Mouse (Mus musculus): ENCODE measurements around the gene Fars2. TPM values are rescaled to one million over a fixed set of nuclear protein-coding genes. Genes with fewer than 3 reads are reported as not detected.
"Not testable (repeated sequence)": the region's sequence is repeated elsewhere in the genome, so short reads cannot be mapped to it uniquely, and the experiment has no call there.

Fars2 gene
- total RNA-seq, 4 experiments from 2014 or later, result 31.9 to 45.2 (median 36.4) TPM

- peak; percentile 48 to 59 for DNase-seq (ENCODE audit: low spot score in 2 of 2)
Measured at GRCm38 (mm10) chr13:36367712-36368491, 250.7 kb downstream of the Fars2 start.

GRCm38 (mm10) chr13:36368799-36369198 is 251.6 kb downstream of the Fars2 start:
- no peak for DNase-seq (ENCODE audit: low spot score in 2 of 2)

- DNase-seq (ENCODE audit: low spot score in 2 of 2), result no peak
Measured at GRCm38 (mm10) chr13:36369400-36369799, 252.2 kb downstream of the Fars2 start.

- DNase-seq (ENCODE audit: low spot score in 2 of 2), result no peak
Measured at GRCm38 (mm10) chr13:36383236-36383635, 266.0 kb downstream of the Fars2 start.

GRCm38 (mm10) chr13:36386074-36386473 is 268.9 kb downstream of the Fars2 start:
- DNase-seq (ENCODE audit: low spot score in 2 of 2), result no peak

- peak; percentile 23 to 26 for DNase-seq (ENCODE audit: low spot score in 2 of 2)
Measured at GRCm38 (mm10) chr13:36391936-36392335, 274.7 kb downstream of the Fars2 start.

GRCm38 (mm10) chr13:36392666-36393065 is 275.5 kb downstream of the Fars2 start:
- DNase-seq (ENCODE audit: low spot score in 2 of 2), result no peak

- no peak for DNase-seq (ENCODE audit: low spot score in 2 of 2)
Measured at GRCm38 (mm10) chr13:36401011-36401410, 283.8 kb downstream of the Fars2 start.

GRCm38 (mm10) chr13:36413276-36413675 is 296.1 kb downstream of the Fars2 start:
- DNase-seq (ENCODE audit: low spot score in 2 of 2), result no peak

GRCm38 (mm10) chr13:36415176-36415575 is 298.0 kb downstream of the Fars2 start:
- no peak for DNase-seq (ENCODE audit: low spot score in 2 of 2)

GRCm38 (mm10) chr13:36416546-36416945 is 299.3 kb downstream of the Fars2 start:
- DNase-seq (ENCODE audit: low spot score in 2 of 2), result no peak

- DNase-seq (ENCODE audit: low spot score in 2 of 2), result no peak
Measured at GRCm38 (mm10) chr13:36419357-36419756, 302.1 kb downstream of the Fars2 start.

GRCm38 (mm10) chr13:36422446-36422845 is 305.2 kb downstream of the Fars2 start:
- no peak for DNase-seq (ENCODE audit: low spot score in 2 of 2)

GRCm38 (mm10) chr13:36425824-36426705 is 308.9 kb downstream of the Fars2 start:
- DNase-seq (ENCODE audit: low spot score in 2 of 2), result not testable (repeated sequence)

- no peak for DNase-seq (ENCODE audit: low spot score in 2 of 2)
Measured at GRCm38 (mm10) chr13:36429500-36430189, 312.4 kb downstream of the Fars2 start.

- DNase-seq (ENCODE audit: low spot score in 2 of 2), result no peak
Measured at GRCm38 (mm10) chr13:36430420-36431114, 313.4 kb downstream of the Fars2 start.

GRCm38 (mm10) chr13:36431974-36432518 is 314.8 kb downstream of the Fars2 start:
- DNase-seq (ENCODE audit: low spot score in 2 of 2), result no peak

GRCm38 (mm10) chr13:36444748-36445423 is 327.7 kb downstream of the Fars2 start:
- no peak for DNase-seq (ENCODE audit: low spot score in 2 of 2)

GRCm38 (mm10) chr13:36447947-36448346 is 330.7 kb downstream of the Fars2 start:
- DNase-seq (ENCODE audit: low spot score in 2 of 2), result no peak

GRCm38 (mm10) chr13:36448565-36448964 is 331.4 kb downstream of the Fars2 start:
- DNase-seq (ENCODE audit: low spot score in 2 of 2), result no peak
